Mouse (Mus musculus) fat pad, adult 2 months (tissue): Measurements from ENCODE around the gene Tsga10.
"Not testable (repeated sequence)": the region's sequence is repeated elsewhere in the genome, so short reads cannot be mapped to it uniquely, and the experiment has no call there.

ENCODE experiments used
- DNase-seq: peaks from one replicate; pipeline ENCODE4 v3.0.0-alpha.2; 2011; ENCODE audit warnings: low read depth, low spot score; ENCODE audit errors: extremely low read depth

Tsga10 gene

GRCm38 (mm10) chr1:37721092-37721491 is 145.1 kb downstream of the Tsga10 start:
- no peak for DNase-seq

- DNase-seq, result no peak
Observed at GRCm38 (mm10) chr1:37719761-37720640, 146.2 kb downstream of the Tsga10 start, which contains the start of gene 2010300C02Rik. Gene 2010300C02Rik, minus strand, starts transcription at chr1:37720085.

GRCm38 (mm10) chr1:37719030-37719723 is 147.1 kb downstream of the Tsga10 start:
- DNase-seq, result no peak

- no peak for DNase-seq
Observed at GRCm38 (mm10) chr1:37718516-37718915, 147.7 kb downstream of the Tsga10 start.

GRCm38 (mm10) chr1:37717415-37718195 is 148.6 kb downstream of the Tsga10 start:
- no peak for DNase-seq

- DNase-seq, result not testable (repeated sequence)
Observed at GRCm38 (mm10) chr1:37712357-37712737, 153.9 kb downstream of the Tsga10 start.

- DNase-seq, result no peak
Observed at GRCm38 (mm10) chr1:37711596-37712356, 154.5 kb downstream of the Tsga10 start.

GRCm38 (mm10) chr1:37711082-37711481 is 155.1 kb downstream of the Tsga10 start:
- no peak for DNase-seq

- no peak for DNase-seq
Observed at GRCm38 (mm10) chr1:37709736-37710135, 156.5 kb downstream of the Tsga10 start.

- no peak for DNase-seq
Observed at GRCm38 (mm10) chr1:37708270-37708955, 157.8 kb downstream of the Tsga10 start.
